Mouse (Mus musculus) midbrain, embryonic 12.5 days (tissue): Measurements from ENCODE around the gene Rtn4rl2. TPM values are rescaled to one million over a fixed set of nuclear protein-coding genes. Genes with fewer than 3 reads are reported as not detected.

Source experiments
- microRNA-seq: library from miRNA; unstranded; fragments of <30 nt; microRNA quantifications from one replicate; pipeline ENCODE4, GENCODE M21; 2017
- polyA plus RNA-seq: library from polyadenylated mRNA; unstranded; fragments of >200 nt; fragmentation: Nextera tagmentation; extraction: Ambion mirVana; gene quantifications from 2 replicates; pipeline ENCODE4 v1.2.1, GENCODE M21; 2016

Rtn4rl2 gene
- polyA plus RNA-seq, 1 experiment from 2014 or later, result 4.1 TPM

Small RNAs within 50 kb of the gene (microRNA-seq; reads per million reads assigned to microRNA genes)
- gene Gm24332, result not detected

Other genes with a start within 250 kb of the Rtn4rl2 start
- gene Ctnnd1, start 235.9 kb downstream of the Rtn4rl2 start, polyA plus RNA-seq, result 47.4 and 47.7 TPM in 2 replicates
- gene Btbd18, start 227.6 kb downstream of the Rtn4rl2 start, polyA plus RNA-seq, result 0.26 and 0.31 TPM in 2 replicates
- gene Selenoh, start 215.9 kb downstream of the Rtn4rl2 start, polyA plus RNA-seq, result 367 and 374 TPM in 2 replicates
- not detected in 2 replicates for gene Gm28635, start 208.7 kb downstream of the Rtn4rl2 start, polyA plus RNA-seq
- gene Med19, start 208.3 kb downstream of the Rtn4rl2 start, polyA plus RNA-seq, result 51.8 and 54.8 TPM in 2 replicates
- gene Tmx2, start 207.6 kb downstream of the Rtn4rl2 start, polyA plus RNA-seq, result 169 and 183 TPM in 2 replicates
- 28.1 and 29.5 TPM in 2 replicates for gene Zdhhc5, start 171.5 kb downstream of the Rtn4rl2 start, polyA plus RNA-seq
- gene Clp1, start 159.4 kb downstream of the Rtn4rl2 start, polyA plus RNA-seq, result 42.5 and 45.9 TPM in 2 replicates
- 22.5 and 26.3 TPM in 2 replicates for gene Ypel4, start 152.7 kb downstream of the Rtn4rl2 start, polyA plus RNA-seq
- gene Gm19426, start 143.1 kb downstream of the Rtn4rl2 start, polyA plus RNA-seq, result 9.1 and 10.9 TPM in 2 replicates
- gene Serping1, start 111.3 kb downstream of the Rtn4rl2 start, polyA plus RNA-seq, result 38.8 and 46.2 TPM in 2 replicates
- gene Ube2l6, start 87.9 kb downstream of the Rtn4rl2 start, polyA plus RNA-seq, result 26.6 and 31.2 TPM in 2 replicates
- gene Smtnl1, start 64.1 kb downstream of the Rtn4rl2 start, polyA plus RNA-seq, result 0.13 TPM in 1 of 2 replicates, not detected in the other
- gene Timm10, start 59.7 kb downstream of the Rtn4rl2 start, polyA plus RNA-seq, result 32.7 and 35.8 TPM in 2 replicates
- 9.5 and 10.2 TPM in 2 replicates for gene Slc43a1, start 47.9 kb downstream of the Rtn4rl2 start, polyA plus RNA-seq
- 10.5 and 14.1 TPM in 2 replicates for gene Slc43a3, start 49.9 kb upstream of the Rtn4rl2 start, polyA plus RNA-seq
- gene Prg2, start 93.8 kb upstream of the Rtn4rl2 start, polyA plus RNA-seq, result not detected in 2 replicates
- gene Prg3, start 101.5 kb upstream of the Rtn4rl2 start, polyA plus RNA-seq, result not detected in 2 replicates
- gene Ssrp1, start 150.5 kb upstream of the Rtn4rl2 start, polyA plus RNA-seq, result 261 and 262 TPM in 2 replicates
- gene P2rx3, start 150.8 kb upstream of the Rtn4rl2 start, polyA plus RNA-seq, result 3.2 and 4.1 TPM in 2 replicates
- gene Tnks1bp1, start 161.3 kb upstream of the Rtn4rl2 start, polyA plus RNA-seq, result 40.3 and 48.0 TPM in 2 replicates
- 32.9 and 33.8 TPM in 2 replicates for gene Aplnr, start 249.5 kb upstream of the Rtn4rl2 start, polyA plus RNA-seq